Mouse (Mus musculus) left cerebral cortex, postnatal 14 days (tissue): ENCODE results near the gene Maml2. TPM values are rescaled to one million over a fixed set of nuclear protein-coding genes. Genes with fewer than 3 reads are reported as not detected.
A peak's percentile ranks its signal among the peaks of the same experiment; 100 is the strongest.

Experiments used
- DNase-seq, 2 experiments: peaks; one replicate each; pipeline ENCODE4 v3.0.0; 2021 to 2022; ENCODE audit warnings: low spot score in 2 of 2, mixed read lengths in 1 of 2
- intact Hi-C: fragments of 180-260 bp; cut with DNase I; formaldehyde crosslinking; loops from one replicate; pipeline ENCODE4 v1.15.1; 2025
- total RNA-seq, 2 experiments: library from RNA; stranded (reverse); gene quantifications; 2 replicates each; pipeline ENCODE4 v1.2.3; 2021

The Maml2 gene
- total RNA-seq, 2 experiments from 2014 or later: 6.6 to 7.1 TPM

DNA sequence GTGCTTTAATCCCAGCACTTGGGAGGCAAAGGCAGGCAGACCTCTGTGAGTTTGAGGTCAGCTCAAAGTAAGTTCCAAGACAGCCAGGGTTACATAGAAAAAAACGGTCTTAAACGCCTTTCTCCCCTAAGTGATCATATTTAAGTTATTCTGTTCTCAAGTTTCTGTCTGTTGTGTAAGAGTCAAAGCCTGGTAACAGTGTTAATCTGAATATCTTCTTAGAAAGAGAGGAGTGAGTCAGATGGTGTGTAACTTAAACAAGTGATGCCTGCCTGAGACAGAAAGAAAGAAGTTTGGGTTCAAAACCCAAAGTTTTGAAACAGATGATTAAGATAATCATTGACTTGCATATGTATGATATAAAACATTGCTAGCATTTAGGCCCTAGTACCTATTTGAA lies 218.2 kb downstream of the Maml2 start:
- intact Hi-C loops: no loop called here
- DNase-seq: no peak

DNA sequence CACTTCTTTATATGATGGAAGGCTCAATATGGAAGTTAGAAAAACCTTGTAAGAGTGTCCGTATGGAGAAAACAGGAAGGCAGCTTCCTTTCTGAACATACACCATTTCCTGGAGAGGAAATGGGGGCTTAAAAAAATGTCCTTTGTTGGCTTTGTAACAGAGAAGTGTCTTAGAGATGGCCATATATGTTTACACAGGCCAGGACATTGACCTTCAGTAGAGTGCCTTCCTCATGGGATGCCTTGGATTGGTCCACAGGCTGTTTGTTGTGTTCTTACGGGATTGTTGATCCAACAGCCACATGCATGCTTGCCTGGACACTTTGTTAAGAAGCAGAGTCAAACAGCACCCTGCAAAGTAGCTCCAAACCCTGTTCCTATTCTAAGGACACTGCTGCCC lies 220.3 kb downstream of the Maml2 start:
- intact Hi-C loops: no loop called here

DNA sequence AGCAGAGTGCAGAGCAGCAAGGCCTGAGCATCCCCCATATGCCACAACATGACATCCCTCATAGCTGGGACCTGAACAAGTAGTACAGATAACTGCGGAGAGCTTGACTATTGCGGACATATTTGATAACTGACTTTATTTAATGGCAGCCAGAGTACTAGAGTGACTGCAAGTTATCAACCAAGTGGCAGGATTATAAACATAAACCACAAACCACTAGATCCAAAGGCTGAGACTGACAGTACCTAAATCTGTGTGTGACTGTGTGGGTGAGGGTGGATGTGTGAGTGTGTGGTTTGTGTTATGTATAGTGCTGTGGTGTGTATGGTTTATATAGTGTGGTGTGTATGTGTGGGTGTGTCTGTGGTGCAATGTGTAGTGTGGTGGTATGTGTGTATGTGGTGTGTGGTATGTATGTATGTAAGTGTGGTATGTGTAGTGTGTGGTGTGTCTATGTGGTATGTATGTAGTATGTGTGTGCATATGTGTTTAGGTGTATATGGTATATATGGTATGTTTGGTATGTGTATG lies 220.7 kb downstream of the Maml2 start:
- intact Hi-C loops: no loop called here

More for the DNA sequence above, 220.3 kb downstream of the Maml2 start:
- no peak for DNase-seq

DNA sequence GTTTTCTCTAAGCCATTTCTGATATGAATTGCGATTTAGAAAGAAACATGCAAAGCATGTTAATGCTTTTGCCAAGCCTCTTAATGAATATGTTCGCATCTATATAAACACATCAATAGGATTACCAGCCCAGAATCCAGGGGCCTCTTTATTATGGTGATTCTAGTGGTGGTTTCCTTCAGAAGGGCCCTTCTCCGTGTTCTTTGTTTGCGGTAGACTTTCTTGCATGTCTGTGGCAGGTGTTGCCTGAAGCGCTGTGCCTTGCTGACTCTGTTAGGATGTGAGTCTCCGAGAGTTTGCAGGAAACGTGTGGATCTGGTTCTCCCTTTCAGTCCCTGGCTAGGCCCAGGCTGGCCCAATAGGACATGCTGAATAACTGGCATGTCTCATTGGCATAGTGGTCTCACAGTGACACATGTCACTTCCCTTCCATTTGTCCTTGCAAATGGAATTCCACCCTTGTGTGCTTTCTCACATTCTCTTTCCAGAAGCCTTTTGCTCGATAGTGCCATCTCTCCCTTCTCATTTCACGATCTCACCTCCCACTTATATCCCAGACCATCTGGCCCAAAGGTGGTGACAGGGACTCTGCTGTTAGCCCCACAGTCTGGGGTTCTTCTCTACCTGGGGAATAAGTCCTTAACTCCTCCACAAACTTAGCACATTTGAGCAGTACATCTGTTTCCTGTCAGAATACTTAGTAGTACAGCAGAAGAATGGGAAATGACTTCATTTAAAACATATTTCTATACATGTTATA lies 224.5 kb downstream of the Maml2 start:
- no peak for DNase-seq
- intact Hi-C loops: no loop called here

More for the DNA sequence above, 220.7 kb downstream of the Maml2 start:
- no peak for DNase-seq

DNA sequence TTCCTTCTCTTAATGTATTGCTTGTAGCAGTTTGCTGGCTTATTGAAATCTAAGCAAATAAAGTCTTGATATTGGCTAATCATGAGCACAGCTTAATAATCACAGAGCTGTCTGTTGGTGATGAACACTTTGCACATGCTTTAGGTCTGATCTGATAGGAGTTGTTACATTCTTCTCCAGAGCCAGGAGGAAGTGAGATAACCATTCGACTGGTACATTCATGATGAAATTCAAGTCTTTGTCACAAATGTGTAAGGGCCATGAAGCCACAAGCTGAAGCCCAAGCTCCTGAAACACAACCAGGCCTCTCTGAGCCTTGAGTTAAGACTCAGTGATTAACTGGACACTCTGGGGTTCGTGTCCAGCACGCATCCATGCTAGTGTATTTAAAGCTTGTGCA lies 225.3 kb downstream of the Maml2 start:
- DNase-seq: no peak
- intact Hi-C loops: no loop called here

DNA sequence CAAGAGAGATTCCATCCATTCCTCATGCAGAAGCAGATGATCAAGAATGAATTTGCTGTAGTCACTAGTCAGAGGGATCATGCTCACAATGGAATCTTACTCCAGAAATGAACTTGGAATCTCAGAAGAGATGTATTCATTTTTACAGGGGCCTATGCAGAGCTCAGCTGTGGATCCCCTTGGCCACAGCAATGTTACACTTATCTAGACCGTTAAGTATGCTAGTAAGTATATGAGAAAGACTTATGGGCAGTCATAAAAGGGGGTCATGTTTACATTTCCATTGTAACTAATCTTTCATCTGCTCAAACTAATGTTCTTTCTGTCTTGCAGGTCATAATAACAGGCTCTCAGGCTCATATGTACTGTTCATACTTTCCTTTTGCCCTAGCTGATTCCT lies 227.3 kb downstream of the Maml2 start:
- intact Hi-C loops: no loop called here
- DNase-seq: no peak

DNA sequence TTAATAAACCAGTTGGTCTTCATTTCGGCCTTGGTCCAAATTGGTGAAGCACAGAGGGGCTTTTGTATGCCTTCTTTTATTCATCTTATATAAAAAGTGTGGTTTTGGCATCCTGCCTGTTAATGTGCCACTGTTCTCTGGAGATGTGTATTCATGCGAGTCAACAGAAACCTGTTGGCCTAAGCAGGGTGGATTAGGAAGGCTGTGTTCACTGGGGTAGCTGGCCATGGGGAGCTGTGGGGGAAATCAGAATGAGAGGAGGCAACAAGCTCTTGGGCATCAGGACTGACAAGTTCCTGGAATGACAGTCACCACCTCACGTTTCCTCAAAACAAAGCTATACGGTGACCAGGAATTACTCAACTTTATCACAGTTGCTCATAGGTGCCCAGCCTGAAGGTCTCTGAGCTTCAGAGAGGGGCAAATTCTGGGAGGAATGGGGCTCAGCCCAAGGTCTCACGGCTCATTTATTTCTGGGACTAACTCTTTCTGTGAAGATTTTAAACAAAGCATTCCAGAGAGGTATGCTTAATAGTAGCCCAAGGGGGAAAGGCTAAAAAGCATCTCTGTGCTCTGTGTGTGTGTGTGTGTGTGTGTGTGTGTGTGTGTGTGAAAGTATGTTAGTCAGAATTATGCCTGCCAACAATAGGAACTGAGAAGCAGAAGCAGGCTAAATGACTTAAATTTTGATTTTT lies 228.0 kb downstream of the Maml2 start:
- intact Hi-C loops: no loop called here
- DNase-seq: no peak

DNA sequence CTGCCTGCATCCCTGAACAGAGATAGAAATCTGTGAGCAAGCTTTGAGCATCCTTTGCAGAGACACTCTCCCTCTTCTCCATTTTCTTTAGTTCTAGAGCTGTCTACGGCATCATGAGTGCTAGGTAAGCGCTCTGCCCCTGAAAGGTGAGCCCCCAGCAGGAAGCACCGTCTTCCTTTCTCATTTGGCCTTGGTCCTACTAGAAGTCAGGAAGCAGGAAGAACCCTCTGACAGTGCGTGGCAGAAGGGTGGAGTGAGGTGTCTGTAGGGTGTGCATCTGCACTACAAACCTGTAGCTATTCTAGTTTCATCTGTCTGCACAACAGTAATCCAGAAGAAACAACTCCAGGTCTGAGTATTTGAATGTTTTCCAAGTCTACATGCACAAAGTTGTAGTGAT lies 232.8 kb downstream of the Maml2 start:
- no peak for DNase-seq
- intact Hi-C loops: no loop called here

DNA sequence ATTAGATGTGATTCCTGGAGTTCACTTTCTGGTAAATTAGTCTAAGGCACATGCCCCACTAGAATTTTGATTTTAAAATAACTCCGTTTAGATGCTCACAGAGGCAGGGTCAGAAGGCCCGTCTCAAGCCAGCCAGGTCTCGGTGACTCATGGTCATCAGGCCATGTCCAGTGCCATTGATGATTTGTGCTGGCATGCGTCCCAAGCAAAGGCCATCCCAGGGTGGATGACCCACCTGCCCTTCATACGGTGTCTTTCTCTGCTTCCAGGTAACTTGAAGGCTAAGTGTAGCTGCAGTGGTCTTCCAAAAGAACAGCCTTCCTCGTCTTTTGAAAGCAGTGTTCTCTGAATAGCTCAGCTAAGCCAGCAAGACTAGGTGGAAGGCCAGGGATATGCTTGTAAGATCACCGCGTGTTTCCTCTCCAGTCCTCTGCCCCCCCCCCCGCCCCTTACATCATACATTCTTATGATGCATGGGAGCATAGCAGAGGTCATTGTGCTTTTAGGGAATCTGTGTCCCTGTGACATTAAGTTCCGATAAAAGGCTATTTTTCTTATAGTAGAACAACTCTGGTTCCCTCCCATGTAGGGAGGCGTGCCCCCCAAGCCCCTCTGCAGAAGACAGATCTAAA lies 235.4 kb downstream of the Maml2 start:
- DNase-seq: no peak
- intact Hi-C loops: no loop called here

DNA sequence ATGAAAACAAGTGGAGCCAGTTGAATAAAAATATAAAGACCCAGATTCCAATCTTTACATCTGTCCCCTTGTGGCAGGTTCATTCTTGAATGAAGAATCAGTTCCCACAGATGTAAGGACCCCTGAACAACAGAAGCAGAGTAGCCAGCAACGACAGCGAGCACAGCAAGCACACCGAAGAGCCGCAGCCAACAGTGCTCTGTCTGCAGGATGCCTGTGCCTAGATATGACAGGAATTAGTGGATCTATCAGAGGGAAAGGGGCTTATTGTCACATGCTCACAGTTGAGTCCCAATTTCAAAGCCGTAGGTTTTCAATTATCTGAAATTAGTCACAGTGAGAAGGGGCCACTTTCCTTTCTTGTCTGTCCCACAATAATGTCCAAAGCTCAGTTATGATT lies 238.0 kb downstream of the Maml2 start:
- intact Hi-C loops: no loop called here
- DNase-seq: no peak

DNA sequence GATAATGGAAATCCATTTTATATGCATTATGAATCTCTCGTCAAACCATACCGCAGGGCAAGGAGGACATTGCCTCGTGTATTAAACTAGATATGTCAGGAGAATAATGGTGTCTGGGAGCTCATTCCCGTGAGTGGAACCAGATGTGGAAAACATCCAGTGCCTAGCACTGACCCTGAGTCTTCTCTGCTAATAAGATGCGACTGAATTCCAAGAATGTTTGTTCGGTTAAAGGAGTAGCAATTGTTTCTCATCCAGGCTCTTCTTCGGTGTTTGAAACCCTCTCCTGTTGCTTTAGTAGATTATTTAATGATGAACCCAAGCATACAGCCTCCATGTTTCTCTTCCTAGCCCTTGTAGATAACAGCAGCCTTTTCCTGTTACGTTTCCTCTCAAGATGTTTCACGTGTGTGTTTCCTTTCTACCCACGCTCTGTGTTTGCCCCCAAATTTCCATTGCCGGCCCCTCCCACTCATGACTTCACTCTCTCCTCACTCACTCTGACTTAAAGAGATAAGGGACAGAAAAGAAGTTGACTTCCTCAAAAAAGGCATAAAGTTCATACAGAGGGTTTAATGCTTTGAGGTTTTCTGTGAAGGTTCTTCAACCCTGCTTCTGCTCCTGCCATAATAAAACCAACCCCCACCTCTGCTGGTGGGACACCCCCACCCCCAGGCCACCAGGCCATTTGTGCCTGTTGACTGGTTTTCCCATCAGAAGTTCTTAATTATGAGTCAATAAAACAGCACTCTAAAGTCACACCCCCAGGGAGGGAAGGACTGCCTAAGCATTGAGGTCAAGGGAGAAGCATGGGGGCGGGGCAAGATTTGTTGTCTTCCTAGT lies 238.9 kb downstream of the Maml2 start:
- intact Hi-C loops: no loop called here
- no peak for DNase-seq

DNA sequence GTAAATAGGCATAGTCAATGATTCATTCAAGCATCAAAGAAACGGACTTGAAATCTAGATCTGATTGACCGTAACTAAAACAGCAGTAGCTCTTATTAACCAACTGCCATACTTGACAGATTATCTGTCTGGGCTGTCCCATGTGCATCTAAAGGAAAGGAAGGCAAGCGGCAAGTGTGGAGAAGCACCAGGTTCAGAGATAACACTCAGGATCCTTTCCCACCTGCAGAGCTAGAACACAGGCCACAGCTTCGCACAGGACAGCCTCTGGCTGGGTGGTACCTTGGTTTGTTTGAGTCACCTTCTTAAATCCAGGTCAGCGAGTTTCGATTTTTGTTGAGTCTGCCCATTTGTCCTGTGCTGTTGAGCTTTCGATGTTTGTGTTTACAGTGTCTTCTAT lies 240.4 kb downstream of the Maml2 start:
- no peak for DNase-seq
- intact Hi-C loops: no loop called here

DNA sequence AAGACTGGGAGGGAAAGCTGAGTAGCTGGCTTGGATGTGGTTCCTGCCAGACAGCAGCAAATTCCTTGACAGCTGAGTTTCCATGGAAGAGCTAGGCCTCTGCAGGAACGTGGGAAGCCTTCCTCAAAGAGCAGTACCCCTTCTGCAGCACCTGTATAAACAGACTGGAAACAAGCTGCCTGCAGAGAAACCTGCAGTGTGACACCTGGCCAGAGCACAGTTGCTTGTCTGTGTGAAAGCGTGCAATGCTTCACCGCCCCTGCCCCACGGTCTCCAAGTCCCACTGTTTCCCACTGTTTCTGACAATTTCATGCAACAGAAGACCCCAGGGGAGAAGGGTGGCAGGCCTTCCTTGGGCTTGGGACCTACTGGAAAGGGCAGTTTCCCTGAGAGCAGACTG lies 241.8 kb downstream of the Maml2 start:
- intact Hi-C loops: no loop called here

DNA sequence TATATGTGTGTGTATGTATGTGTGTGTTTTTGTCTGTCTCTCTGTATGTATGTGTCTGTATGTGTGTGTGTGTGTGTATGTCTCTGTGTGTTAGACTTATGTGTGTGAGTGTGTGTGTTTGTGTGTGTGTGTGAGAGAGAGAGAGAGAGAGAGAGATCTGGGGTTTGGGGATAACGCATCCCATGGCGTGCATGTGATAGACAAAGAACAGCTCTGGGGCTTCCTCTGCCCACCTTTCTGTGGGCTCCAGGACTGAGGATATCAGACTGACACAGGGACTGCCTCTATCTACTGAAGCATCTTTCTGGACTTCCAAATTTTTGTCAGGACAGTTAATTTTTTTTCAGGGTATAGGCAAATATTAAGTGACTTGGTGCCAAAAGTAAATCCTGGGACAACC lies 242.5 kb downstream of the Maml2 start:
- no peak for DNase-seq
- intact Hi-C loops: no loop called here

More for the DNA sequence above, 241.8 kb downstream of the Maml2 start:
- no peak for DNase-seq

DNA sequence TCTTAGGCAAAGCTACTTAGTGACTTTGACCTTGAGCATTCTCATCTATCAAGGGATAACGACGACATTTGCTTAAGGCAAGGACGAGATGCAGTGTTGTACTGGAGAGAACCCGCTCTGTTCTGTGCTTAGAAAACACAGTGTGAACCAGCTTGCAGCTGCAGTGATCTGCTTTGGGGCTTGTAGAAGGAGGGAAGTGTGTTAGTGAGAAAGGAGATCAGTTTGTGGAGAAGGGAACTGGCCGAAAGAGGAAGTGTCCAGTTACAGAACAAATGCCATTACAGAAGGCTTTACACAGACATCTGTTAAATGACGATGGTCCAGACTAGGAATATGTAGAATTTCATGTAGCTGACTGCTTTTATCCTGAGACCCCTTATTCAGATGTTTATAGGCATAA lies 243.0 kb downstream of the Maml2 start:
- intact Hi-C loops: no loop called here
- no peak for DNase-seq

DNA sequence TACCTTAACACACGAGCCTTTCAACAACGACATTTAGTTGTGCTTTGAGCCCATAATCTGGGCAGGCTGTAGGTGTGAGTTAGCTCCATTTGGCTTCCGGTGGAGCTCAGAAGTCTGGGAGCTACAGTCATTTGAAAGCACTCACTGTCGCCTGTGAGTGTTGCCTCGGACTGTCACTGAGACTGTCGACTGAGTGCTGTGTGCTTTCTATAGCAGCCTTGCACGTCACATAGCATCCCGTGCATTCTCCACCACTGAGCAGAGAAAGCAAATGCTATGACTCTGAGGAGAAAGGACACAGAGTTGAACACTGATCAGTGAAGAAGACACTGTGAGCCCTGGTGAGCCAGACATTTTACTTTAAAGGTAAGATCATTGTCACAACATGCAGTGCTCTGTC lies 245.4 kb downstream of the Maml2 start:
- intact Hi-C loops: no loop called here
- DNase-seq: peak in 1 of 2 experiments; percentile 41

DNA sequence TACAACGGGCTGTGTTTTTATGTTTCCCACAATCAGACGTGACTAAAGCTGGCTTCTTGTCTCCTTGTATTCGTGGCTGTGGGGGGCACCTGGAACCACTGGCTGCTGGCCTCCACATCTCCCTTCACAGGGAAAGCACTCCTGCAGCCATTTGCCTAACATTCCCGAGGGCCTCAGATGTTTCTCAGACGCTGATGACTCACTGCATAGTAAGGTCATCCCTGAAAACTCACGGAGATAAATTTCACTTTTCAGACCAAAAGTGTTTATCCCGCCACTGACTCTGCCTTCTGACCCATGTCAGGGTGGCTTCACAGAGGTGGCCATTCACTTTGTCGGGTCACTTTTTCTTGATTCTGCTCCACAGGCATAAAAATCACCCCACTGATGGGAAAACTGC lies 246.4 kb downstream of the Maml2 start:
- intact Hi-C loops: no loop called here
- DNase-seq: no peak

DNA sequence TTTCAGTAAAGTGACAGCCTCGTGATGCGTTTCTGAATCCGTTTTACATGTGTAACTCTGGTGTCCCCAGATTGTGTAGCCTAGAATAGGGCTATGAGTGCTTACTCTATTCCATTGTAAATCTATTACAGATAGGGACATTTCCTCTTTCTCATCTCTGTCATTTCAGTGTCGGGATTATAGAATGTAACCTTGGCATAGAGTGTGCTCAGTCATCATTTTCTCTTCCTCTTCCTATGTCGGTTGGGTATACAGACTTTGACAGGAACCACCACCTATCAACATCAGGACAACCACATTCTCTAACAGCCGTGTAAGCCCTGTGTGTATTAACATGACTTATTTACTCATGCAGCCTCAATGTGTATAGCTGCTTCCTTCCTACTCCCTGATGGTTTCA lies 248.0 kb downstream of the Maml2 start:
- no peak for DNase-seq
- intact Hi-C loops: no loop called here

DNA sequence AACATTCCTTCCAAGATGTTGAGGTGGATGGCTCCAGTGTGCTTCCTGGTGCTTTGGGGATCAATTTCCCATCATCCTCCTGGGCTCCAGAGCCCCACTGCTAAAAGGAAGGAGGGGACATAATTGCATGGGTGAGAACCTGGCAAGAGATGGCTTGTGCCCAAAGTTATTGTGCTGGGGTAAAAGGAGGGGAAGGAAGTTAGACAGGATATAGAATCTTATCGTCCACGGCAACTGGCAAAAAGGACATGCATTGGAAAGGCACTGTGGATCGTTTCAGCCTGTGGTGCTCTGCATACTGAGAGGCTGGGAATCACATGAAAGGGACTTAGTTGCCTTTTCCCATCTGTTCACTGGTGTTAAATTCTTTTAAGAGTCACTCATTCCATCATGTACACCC lies 252.2 kb downstream of the Maml2 start:
- intact Hi-C loops: no loop called here

More for the DNA sequence above, 252.2 kb downstream of the Maml2 start:
- DNase-seq: no peak
